Mouse (Mus musculus) cortical plate, adult 2 months (tissue): ENCODE measurements at regions not wholly inside any gene's neighbourhood (a gene's known extent, or its start where the extent isn't known, plus 50 kb on each side); places are given as distances from the start of the nearest gene placed in this dataset.

Source experiments
- CTCF ChIP-seq: fragments of 200-500 bp; IDR thresholded peaks from 2 replicates; pipeline ENCODE4 v1.5.1; 2011; ENCODE audit warnings: mild to moderate bottlenecking, control low read depth, low read length; ENCODE audit not compliant: insufficient read depth; ENCODE audit errors: extremely low read depth
- POLR2A ChIP-seq: fragments of 200-500 bp; IDR thresholded peaks from 2 replicates; pipeline ENCODE4 v1.6.1; 2011; ENCODE audit warnings: mild to moderate bottlenecking, low read length, control low read depth; ENCODE audit not compliant: insufficient read depth; ENCODE audit errors: extremely low read depth

GRCm38 (mm10) chr15:62436631-62437030, 1408.3 kb downstream of the Gsdmc2 start:
- TF ChIP-seq POLR2A (no peak), CTCF (no peak)
